Mouse (Mus musculus) embryonic facial prominence, embryonic 13.5 days (tissue): ENCODE results near the gene Nek6. TPM values are rescaled to one million over a fixed set of nuclear protein-coding genes. Genes with fewer than 3 reads are reported as not detected.
A peak's percentile ranks its signal among the peaks of the same experiment; 100 is the strongest.

ENCODE experiments used
- ATAC-seq: fragments of 200-750 bp; cut with Nextera tagmentation; 2 replicates; pipeline ENCODE4 v1.8.0; 2017; ENCODE audit warnings: low read depth; ENCODE audit not compliant: insufficient number of reproducible peaks, insufficient read depth, low FRiP score, low TSS enrichment
- H3K27ac ChIP-seq: fragments of 300-500 bp; sonication (generic); 2 replicates; pipeline ENCODE4 v1.5.1; 2015; ENCODE audit warnings: moderate library complexity, mild to moderate bottlenecking, inconsistent platforms
- H3K27me3 ChIP-seq: fragments of 300-500 bp; sonication (generic); 2 replicates; pipeline ENCODE4 v1.6.1; 2015; ENCODE audit warnings: mild to moderate bottlenecking, inconsistent platforms
- H3K36me3 ChIP-seq: fragments of 300-500 bp; sonication (generic); 2 replicates; pipeline ENCODE4 v1.6.1; 2015; ENCODE audit warnings: mild to moderate bottlenecking, inconsistent platforms
- H3K4me1 ChIP-seq: fragments of 300-500 bp; sonication (generic); 2 replicates; pipeline ENCODE4 v1.6.1; 2015; ENCODE audit warnings: inconsistent platforms
- H3K4me2 ChIP-seq: fragments of 300-500 bp; sonication (generic); 2 replicates; pipeline ENCODE4 v1.6.1; 2015; ENCODE audit warnings: moderate library complexity, mild to moderate bottlenecking, inconsistent platforms
- H3K4me3 ChIP-seq: fragments of 300-500 bp; sonication (generic); 2 replicates; pipeline ENCODE4 v1.5.1; 2015; ENCODE audit warnings: mild to moderate bottlenecking, inconsistent platforms
- H3K9ac ChIP-seq: fragments of 300-500 bp; sonication (generic); 2 replicates; pipeline ENCODE4 v1.6.1; 2015; ENCODE audit warnings: mild to moderate bottlenecking, inconsistent platforms
- H3K9me3 ChIP-seq: fragments of 300-500 bp; sonication (generic); 2 replicates; pipeline ENCODE4 v1.6.1; 2016; ENCODE audit warnings: inconsistent platforms
- WGBS: fragments of 180-500 bp; shearing (Covaris S2); methylation state at CpG from one replicate; pipeline ENCODE4 v1.1.7; 2015; ENCODE audit warnings: mixed read lengths; 5-methylcytosine and 5-hydroxymethylcytosine counted together
- polyA plus RNA-seq: library from polyadenylated mRNA; unstranded; fragments of >200 nt; fragmentation: Nextera tagmentation; extraction: Ambion mirVana; gene quantifications from 2 replicates; pipeline ENCODE4 v1.2.1, GENCODE M21; 2015

Gene Nek6
- polyA plus RNA-seq, 1 experiment from 2014 or later: 114 TPM

DNA sequence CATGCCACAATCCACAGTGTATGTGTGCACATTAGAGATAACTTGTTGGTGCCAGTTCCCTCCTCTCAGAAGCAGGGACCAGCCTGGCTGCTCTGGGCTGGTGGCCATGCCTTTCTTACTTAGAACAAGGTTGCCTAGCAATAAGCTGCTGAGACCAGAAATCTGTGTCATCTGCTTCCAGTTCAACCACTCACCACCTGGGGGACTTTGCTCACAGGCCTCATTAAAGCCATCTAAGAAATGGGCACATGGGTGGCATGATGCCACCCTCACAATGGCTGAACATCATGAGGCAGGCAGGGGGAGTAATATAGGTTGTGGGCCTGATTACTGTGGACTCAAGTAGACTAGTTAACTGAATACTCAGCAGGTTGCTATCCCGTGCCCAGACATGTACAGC is 1.3 kb upstream of the Nek6 start:
- no peak overlapping the region for H3K9ac ChIP-seq
- WGBS: 91% methylated on average over 1 of the region's 1 CpGs
- H3K4me1 ChIP-seq: peaks cover 26% of the 10 kb centered on the region
- no peak overlapping the region for H3K4me3 ChIP-seq
- no peaks in the 10 kb centered on the region for H3K27me3 ChIP-seq
- no peaks in the 10 kb centered on the region for H3K36me3 ChIP-seq
- no peak for ATAC-seq
- no peak overlapping the region for H3K27ac ChIP-seq
- H3K4me2 ChIP-seq: no peak overlapping the region
- no peaks in the 10 kb centered on the region for H3K9me3 ChIP-seq

DNA sequence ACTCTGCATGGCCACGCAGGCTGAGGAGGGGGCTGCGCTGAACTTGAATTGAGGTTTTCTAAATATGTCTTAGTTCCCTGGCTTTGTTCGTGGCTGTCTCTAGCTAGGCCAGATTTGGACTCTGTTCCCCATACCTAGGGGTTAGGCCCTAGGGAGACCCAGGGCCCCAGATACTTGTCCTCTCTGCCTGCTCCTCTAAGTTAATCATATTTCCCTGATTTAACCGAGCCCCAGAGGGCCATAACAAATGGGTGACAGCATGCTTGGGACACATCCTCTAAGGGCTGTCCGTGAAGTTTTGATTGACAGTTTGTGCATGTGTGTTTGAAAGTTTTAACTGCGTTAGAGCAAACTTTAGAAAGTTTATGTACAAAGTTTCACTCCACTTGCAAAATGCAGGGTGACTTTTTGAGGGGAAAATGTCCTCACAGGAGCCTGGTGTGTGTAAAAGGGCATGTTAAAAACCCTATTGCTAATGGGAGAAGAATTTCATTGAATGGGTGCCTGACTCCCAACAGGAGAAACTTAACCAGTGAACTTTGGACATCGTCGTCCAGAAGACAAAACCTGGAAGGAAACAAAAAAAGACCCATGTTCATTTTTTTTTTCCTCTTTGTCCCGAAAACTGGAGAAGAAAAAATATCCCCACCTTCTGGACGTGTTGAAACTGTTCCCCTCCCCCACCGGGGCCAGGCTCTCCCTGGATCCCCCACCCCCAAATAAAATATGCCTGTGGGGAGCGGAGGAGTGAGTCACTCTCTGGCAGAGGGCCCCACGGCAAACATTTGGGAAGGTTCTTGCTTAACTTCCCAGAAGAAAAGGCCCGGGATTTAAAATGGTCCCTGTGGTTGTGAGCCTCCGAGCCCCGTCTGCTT is 1.1 kb downstream of the Nek6 start:
- WGBS: 4% methylated on average over 16 of the region's 16 CpGs
- ATAC-seq: no peak
- Histone ChIP-seq H3K4me3 (peak overlapping the region; percentile 85), H3K9me3 (no peaks in the 10 kb centered on the region), H3K36me3 (no peaks in the 10 kb centered on the region), H3K27me3 (no peaks in the 10 kb centered on the region), H3K27ac (peak overlapping the region; percentile 90), H3K4me1 (peaks cover 47% of the 10 kb centered on the region), H3K9ac (peak overlapping the region; percentile 92), H3K4me2 (peak overlapping the region; percentile 82)

DNA sequence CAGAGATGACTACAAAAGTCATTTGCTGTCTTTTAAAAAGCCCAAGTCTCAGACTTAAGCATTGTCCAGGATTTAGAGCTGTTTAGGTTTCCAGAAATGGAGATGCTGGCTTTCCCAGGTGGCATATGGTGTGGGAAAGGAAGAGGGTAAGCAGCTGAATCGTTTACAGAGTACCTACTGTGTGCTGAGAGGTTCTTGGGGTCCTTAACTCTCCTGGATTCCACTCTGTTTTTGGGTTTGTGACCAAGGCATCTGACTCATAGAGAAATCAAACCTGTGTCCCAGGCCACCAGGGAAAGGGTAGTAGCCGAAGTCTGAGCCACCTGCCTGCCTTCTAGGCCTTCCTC is 1.7 kb downstream of the Nek6 start:
- 43% methylated on average over 2 of the region's 2 CpGs for WGBS
- Histone ChIP-seq H3K27ac (peak overlapping the region; percentile 90), H3K27me3 (no peaks in the 10 kb centered on the region), H3K4me3 (peak overlapping the region; percentile 85), H3K9ac (peak overlapping the region; percentile 92), H3K4me2 (peak overlapping the region; percentile 82), H3K36me3 (no peaks in the 10 kb centered on the region), H3K4me1 (peaks cover 47% of the 10 kb centered on the region), H3K9me3 (no peaks in the 10 kb centered on the region)
- ATAC-seq: no peak

DNA sequence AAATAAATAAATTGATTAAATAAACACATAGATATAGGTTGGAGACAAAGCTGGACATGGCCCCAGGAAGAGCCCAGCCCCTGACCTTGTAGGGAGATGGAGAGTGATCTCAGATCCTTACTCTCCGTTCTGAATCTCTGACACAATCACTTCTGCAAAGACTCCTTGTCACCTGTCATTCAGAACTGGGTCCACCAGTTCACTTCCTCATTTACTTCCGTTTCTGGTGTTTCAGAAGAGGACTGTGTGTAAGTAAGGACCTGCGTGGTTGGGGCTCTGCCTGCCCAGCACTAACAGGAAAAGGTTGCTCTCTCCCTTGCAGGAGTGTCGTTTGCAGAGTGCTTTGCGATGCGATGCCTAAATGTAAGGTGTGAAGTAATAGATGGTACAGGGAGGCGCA is 3.0 kb downstream of the Nek6 start:
- Histone ChIP-seq H3K4me2 (no peak overlapping the region), H3K4me3 (no peak overlapping the region), H3K27me3 (no peaks in the 10 kb centered on the region), H3K27ac (no peak overlapping the region), H3K4me1 (peaks cover 54% of the 10 kb centered on the region), H3K9me3 (no peaks in the 10 kb centered on the region), H3K36me3 (peaks cover 8% of the 10 kb centered on the region; the same call in 1 of the 2 replicates), H3K9ac (no peak overlapping the region)
- 65% methylated on average over 7 of the region's 7 CpGs for WGBS
- no peak for ATAC-seq

DNA sequence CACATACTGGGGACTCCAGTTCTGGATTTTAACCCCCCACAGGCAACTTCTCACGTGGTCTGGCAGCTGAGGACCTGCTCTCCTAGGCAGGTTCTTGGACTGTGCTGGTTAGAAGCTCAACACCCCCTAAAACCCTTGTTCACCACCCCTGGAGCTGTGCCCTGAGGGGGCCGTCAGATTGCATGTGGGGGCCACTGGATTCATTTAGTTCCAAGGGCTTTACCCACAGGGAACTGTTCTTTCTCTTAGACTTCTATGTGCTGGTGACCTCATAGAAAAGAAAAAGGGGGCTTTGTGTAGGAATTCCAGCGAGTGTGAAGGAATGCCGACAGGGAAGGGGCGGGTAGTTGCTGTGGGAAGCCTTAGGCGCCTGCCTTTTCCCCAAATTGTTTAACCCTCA is 4.0 kb downstream of the Nek6 start:
- no peaks in the 10 kb centered on the region for H3K9me3 ChIP-seq
- H3K4me2 ChIP-seq: peak overlapping the region; percentile 39; the same call in 1 of the 2 replicates
- no peak overlapping the region for H3K4me3 ChIP-seq
- no peak overlapping the region for H3K9ac ChIP-seq
- ATAC-seq: no peak
- H3K27me3 ChIP-seq: no peaks in the 10 kb centered on the region
- H3K4me1 ChIP-seq: peaks cover 63% of the 10 kb centered on the region
- peaks cover 8% of the 10 kb centered on the region; the same call in 1 of the 2 replicates for H3K36me3 ChIP-seq
- 11% methylated on average over 6 of the region's 6 CpGs for WGBS
- peak overlapping the region; percentile 53 for H3K27ac ChIP-seq

DNA sequence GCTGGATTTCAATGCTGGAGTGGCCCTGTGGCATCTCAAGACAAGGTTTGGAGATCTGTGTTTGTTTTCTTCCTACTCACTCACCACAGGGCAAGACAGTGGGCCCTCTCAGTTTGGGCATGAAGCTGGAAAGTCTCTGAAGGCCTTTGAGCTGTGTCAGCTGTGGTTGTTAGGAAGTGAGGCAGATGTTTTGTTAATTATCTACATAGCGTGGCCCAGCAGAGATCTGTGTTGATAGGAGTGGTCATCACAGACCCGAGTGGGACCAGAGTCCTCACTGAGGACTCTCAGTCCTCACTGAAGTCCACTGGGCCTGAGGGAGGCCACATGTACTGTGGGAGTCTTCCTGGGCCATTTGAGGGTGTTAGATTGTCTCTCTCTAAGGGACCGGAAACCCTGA is 5.0 kb downstream of the Nek6 start:
- H3K4me3 ChIP-seq: no peak overlapping the region
- no peaks in the 10 kb centered on the region for H3K27me3 ChIP-seq
- peaks cover 71% of the 10 kb centered on the region for H3K4me1 ChIP-seq
- H3K9me3 ChIP-seq: no peaks in the 10 kb centered on the region
- no peak overlapping the region for H3K27ac ChIP-seq
- 68% methylated on average over 3 of the region's 3 CpGs for WGBS
- peaks cover 8% of the 10 kb centered on the region; the same call in 1 of the 2 replicates for H3K36me3 ChIP-seq
- H3K9ac ChIP-seq: no peak overlapping the region
- H3K4me2 ChIP-seq: no peak overlapping the region
- no peak for ATAC-seq

DNA sequence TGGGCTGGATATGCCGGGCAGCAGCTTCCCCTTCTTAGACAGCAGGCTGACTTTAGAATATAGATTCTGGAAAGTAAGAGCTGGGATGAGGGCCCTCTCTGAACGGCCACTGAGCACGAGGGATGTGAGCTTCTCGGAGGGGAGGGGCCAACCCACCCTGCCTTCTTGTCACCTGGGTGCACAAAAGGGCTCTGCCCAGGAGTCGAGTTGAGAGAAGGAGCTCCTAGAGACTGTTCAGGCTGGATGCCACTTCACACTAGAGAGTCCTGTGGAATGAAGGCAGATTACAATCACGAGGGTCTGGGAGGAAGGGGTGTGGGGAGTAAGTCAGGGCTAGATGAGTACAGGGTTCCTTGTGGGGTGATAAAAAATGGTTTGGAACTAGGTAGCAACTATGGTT is 5.6 kb downstream of the Nek6 start:
- no peak for ATAC-seq
- no peaks in the 10 kb centered on the region for H3K27me3 ChIP-seq
- H3K4me2 ChIP-seq: no peak overlapping the region
- 68% methylated on average over 6 of the region's 6 CpGs for WGBS
- H3K4me3 ChIP-seq: no peak overlapping the region
- H3K27ac ChIP-seq: no peak overlapping the region
- H3K9me3 ChIP-seq: no peaks in the 10 kb centered on the region
- H3K36me3 ChIP-seq: peaks cover 8% of the 10 kb centered on the region; the same call in 1 of the 2 replicates
- H3K4me1 ChIP-seq: peaks cover 76% of the 10 kb centered on the region
- no peak overlapping the region for H3K9ac ChIP-seq

DNA sequence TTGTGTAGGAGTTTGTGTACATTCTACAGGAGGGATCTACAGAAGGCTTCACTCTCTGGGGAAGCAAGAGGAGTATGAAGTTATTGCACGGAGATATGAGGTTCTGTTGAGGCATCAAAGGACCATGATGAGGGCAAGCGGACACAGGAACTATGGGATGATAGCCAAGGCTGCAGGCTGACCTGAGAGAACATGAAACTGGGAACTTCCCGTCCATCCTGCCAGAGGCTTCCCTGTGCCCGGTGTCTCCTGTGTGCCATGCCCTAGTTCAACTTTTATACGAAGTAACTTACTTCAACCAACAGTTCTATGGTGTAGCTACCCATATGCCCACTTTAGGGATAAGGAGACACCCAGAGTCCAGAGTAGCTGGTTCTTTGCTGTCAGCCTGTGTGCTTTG is 7.3 kb downstream of the Nek6 start:
- Histone ChIP-seq H3K4me3 (no peak overlapping the region), H3K4me1 (peaks cover 75% of the 10 kb centered on the region), H3K27me3 (no peaks in the 10 kb centered on the region), H3K9ac (no peak overlapping the region), H3K27ac (no peak overlapping the region), H3K9me3 (no peaks in the 10 kb centered on the region), H3K36me3 (peaks cover 8% of the 10 kb centered on the region; the same call in 1 of the 2 replicates), H3K4me2 (no peak overlapping the region)
- WGBS: 90% methylated on average over 5 of the region's 5 CpGs
- ATAC-seq: no peak

DNA sequence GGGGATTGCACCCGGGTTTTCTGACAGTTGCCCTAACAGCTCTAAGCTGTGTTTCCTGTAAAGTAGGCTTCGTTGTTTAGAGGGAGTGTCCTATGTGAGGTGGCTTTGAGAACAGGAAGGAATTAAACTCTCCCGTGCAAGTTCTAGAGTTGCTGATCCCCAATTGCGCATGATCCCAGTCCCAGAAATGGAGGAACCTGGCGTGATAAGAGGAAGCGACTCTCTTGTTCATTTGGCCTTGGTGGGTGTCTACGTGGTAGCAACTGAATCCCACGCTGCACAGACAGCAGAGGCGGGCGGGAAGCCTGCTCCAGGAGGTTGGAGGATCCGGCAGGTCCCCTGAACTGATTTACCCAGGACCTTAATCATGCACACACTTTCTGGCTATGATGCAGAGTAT is 8.5 kb downstream of the Nek6 start:
- no peaks in the 10 kb centered on the region for H3K27me3 ChIP-seq
- no peak for ATAC-seq
- peaks cover 63% of the 10 kb centered on the region for H3K4me1 ChIP-seq
- WGBS: 70% methylated on average over 11 of the region's 11 CpGs
- H3K36me3 ChIP-seq: peaks cover 13% of the 10 kb centered on the region; the same call in 1 of the 2 replicates
- no peaks in the 10 kb centered on the region for H3K9me3 ChIP-seq
- H3K4me2 ChIP-seq: no peak overlapping the region
- no peak overlapping the region for H3K4me3 ChIP-seq
- H3K27ac ChIP-seq: no peak overlapping the region
- H3K9ac ChIP-seq: no peak overlapping the region

DNA sequence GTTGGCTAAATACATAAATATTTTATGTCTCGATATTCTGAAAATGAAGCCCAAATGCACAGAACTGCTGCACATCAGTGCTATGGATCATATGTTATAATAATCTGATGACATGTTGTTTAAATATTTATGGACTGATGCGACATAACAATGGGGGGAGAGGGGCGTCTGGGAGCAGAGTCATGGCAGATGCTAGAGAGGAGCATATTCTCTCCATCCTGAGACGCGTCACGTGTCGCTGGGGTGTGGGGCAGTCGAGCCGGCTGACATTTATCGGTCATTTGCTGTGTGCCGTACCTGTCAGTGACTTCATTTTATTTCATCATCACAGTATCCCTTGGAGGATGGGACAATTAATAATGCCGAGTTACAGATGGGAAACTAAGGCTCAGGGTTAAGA is 10.2 kb downstream of the Nek6 start:
- Histone ChIP-seq H3K9me3 (no peaks in the 10 kb centered on the region), H3K4me2 (no peak overlapping the region), H3K4me1 (peaks cover 46% of the 10 kb centered on the region), H3K27ac (0 out of 2 replicates have a peak overlapping the region, but pooled peaks have one; percentile 28), H3K9ac (no peak overlapping the region), H3K4me3 (no peak overlapping the region), H3K27me3 (no peaks in the 10 kb centered on the region), H3K36me3 (peaks cover 26% of the 10 kb centered on the region)
- ATAC-seq: no peak
- WGBS: 78% methylated on average over 12 of the region's 12 CpGs

DNA sequence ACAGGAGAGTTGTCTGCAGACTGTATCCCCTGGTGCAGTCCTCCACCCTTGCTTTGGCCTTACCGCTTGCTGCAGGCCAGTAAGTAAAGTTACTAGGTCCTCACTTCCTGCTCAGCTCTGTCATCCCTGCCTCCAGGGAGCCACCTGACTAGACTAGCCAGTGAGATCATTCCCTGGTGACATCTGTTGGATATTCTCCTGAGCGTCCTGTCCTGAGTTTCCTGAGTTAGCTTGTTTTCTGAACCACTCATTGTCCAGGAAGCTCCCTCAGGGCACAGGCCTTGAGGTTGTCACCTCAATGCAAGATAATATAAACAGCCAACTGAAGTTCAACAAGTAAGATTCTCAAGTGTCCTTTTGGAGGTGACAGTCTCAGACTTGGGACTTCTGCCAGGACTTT is 10.9 kb downstream of the Nek6 start:
- Histone ChIP-seq H3K4me2 (no peak overlapping the region), H3K9ac (no peak overlapping the region; the same call in 1 of the 2 replicates), H3K27ac (peak overlapping the region; percentile 28; the same call in 1 of the 2 replicates), H3K27me3 (no peaks in the 10 kb centered on the region), H3K9me3 (no peaks in the 10 kb centered on the region), H3K4me1 (peaks cover 41% of the 10 kb centered on the region), H3K36me3 (peaks cover 28% of the 10 kb centered on the region), H3K4me3 (no peak overlapping the region)
- no peak for ATAC-seq
- WGBS: 31% methylated on average over 2 of the region's 2 CpGs

DNA sequence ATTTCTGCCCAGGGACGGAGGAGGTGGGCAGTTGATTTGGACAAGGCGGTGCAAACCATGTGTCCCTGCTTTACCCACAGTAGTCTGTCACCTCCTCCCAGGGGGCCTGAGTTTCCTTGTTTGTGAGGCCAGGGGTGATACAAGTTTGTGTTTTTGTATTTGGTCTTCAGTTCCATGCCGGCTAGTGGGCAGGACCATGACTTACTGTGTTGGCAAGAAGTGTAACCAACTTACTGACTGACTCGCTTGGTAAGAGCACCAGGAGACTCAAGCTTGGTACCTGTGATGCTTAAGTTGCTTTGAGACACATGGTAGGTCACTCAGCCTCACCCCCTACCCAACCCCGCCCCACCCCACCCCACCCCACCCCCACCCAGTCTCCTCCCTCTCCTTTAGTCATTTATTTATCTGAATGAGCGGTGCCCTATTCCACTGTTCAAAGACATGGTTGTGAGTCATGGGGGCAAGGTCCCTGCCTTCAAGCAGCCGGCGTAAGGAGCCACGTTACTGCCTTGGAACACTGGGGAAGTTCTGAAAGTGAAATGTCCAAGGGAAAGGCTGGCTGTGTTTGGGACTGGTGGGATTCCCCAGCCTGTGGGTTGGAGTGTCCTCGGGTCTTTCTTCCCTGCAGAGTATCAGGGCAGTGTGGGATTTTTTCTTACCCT is 12.5 kb downstream of the Nek6 start:
- Histone ChIP-seq H3K36me3 (peaks cover 22% of the 10 kb centered on the region), H3K4me3 (no peak overlapping the region), H3K4me2 (no peak overlapping the region), H3K9ac (no peak overlapping the region), H3K9me3 (no peaks in the 10 kb centered on the region), H3K4me1 (peaks cover 35% of the 10 kb centered on the region), H3K27me3 (no peaks in the 10 kb centered on the region), H3K27ac (no peak overlapping the region)
- ATAC-seq: no peak
- WGBS: 88% methylated on average over 10 of the region's 10 CpGs
